Mouse (Mus musculus) ES-Bruce4 (cell line): Measurements from ENCODE around the gene Npas4. TPM values are rescaled to one million over a fixed set of nuclear protein-coding genes. Genes with fewer than 3 reads are reported as not detected.
A peak's percentile ranks its signal among the peaks of the same experiment; 100 is the strongest.
"Not testable (repeated sequence)": the region's sequence is repeated elsewhere in the genome, so short reads cannot be mapped to it uniquely, and the experiment has no call there.

Source experiments
- H3K27ac ChIP-seq: 2 replicates; pipeline ENCODE4 v1.5.1; 2012; ENCODE audit warnings: low read length, inconsistent platforms; ENCODE audit not compliant: insufficient read depth
- H3K27me3 ChIP-seq: 2 replicates; pipeline ENCODE4 v1.6.1; 2012; ENCODE audit warnings: mild to moderate bottlenecking, low read length, inconsistent platforms; ENCODE audit not compliant: control insufficient read depth, poor library complexity, insufficient read depth, severe bottlenecking
- H3K36me3 ChIP-seq: 2 replicates; pipeline ENCODE4 v1.6.1; 2012; ENCODE audit warnings: inconsistent platforms, mild to moderate bottlenecking, low read length, moderate library complexity; ENCODE audit not compliant: control insufficient read depth, poor library complexity, insufficient read depth, severe bottlenecking
- H3K4me1 ChIP-seq: one replicate; pipeline ENCODE4 v1.8.1; 2011; ENCODE audit warnings: low read length; ENCODE audit not compliant: control insufficient read depth, insufficient read depth
- H3K4me3 ChIP-seq: 2 replicates; pipeline ENCODE4 v1.5.1; 2011; ENCODE audit warnings: low read depth, mild to moderate bottlenecking, low read length
- H3K9ac ChIP-seq: 2 replicates; pipeline ENCODE4 v1.6.1; 2012; ENCODE audit warnings: low read depth, mild to moderate bottlenecking, inconsistent platforms; ENCODE audit not compliant: poor library complexity, severe bottlenecking
- H3K9me3 ChIP-seq: replicated peaks from 2 replicates; pipeline ENCODE4 v1.6.1; 2012; ENCODE audit warnings: mild to moderate bottlenecking, low read length, inconsistent platforms; ENCODE audit not compliant: control insufficient read depth, poor library complexity, insufficient read depth, severe bottlenecking
- CTCF ChIP-seq: IDR thresholded peaks from one replicate; pipeline ENCODE4 v1.8.1; 2011; ENCODE audit warnings: low read depth, low read length
- EP300 ChIP-seq: IDR thresholded peaks from 2 replicates; pipeline ENCODE4 v1.6.1; 2011; ENCODE audit warnings: low read depth, low read length; ENCODE audit not compliant: insufficient read depth
- POLR2A ChIP-seq: IDR thresholded peaks from one replicate; pipeline ENCODE4 v1.8.1; 2011; ENCODE audit warnings: low read length; ENCODE audit not compliant: insufficient read depth
- polyA plus RNA-seq: library from polyadenylated mRNA; stranded (reverse); fragments of >200 nt; gene quantifications from 2 replicates; pipeline ENCODE4 v1.2.4, GENCODE M21; 2011; ENCODE audit warnings: low read depth; ENCODE audit not compliant: missing spikeins, insufficient read depth, insufficient read length

Gene Npas4
- polyA plus RNA-seq, 1 experiment = 0.24 TPM

DNA sequence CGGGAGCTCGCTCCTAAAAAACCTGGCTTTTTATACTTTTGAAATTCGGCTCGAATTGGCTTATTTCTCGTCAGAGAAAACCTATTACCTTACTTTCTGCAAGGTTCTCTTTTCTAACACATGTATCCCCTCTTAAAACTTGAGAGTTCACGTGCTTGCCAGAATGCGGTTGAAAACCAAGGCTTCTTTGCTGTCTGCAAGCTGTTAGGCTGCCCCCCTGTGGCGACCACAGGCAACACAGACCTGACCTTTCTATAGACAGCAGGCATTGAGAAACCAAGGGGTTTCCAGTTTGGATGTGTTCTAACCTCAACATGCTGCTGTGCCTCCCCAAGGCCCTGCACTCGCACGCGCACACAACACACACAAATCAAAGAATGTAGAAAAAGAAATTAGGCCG is 26.7 kb upstream of the Npas4 start:
- H3K9me3 ChIP-seq = no peaks in the 10 kb centered on the region
- H3K9ac ChIP-seq = 0 out of 2 replicates have a peak overlapping the region, but pooled peaks have one; percentile 9
- no peaks in the 10 kb centered on the region for H3K27me3 ChIP-seq
- peak overlapping the region; percentile 62 for H3K27ac ChIP-seq
- peaks cover 1% of the 10 kb centered on the region for H3K4me1 ChIP-seq
- TF ChIP-seq POLR2A (no peak), CTCF (peak; percentile 92), EP300 (no peak)
- H3K4me3 ChIP-seq = no peak overlapping the region
- no peaks in the 10 kb centered on the region for H3K36me3 ChIP-seq

DNA sequence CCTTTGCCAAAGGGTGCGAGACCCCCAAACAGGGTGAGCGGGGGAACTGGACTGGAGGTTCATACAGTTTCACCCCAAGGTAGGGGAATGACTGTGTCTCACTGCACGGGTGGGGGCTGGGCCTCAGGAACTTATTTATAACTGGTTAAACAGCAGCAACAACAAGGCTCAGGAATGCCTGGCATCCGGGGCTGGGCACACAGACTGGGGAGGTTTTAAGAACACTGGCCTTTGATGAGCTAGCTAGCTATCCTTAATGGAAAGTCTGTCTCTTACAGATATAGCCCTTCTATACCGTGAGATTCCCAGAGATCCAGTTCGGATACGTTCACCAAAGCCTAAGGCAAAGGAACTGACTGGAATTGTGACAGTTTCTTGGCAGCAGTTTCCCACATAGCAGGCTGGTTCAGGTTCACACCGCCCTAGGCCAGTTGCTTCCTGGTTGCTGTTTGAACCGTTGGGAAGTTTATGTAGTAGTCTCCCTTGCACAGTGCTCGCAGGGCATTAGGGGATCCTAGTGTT is 26.2 kb upstream of the Npas4 start:
- Histone ChIP-seq H3K4me3 (no peak overlapping the region), H3K9ac (peak overlapping the region; percentile 9; the same call in 1 of the 2 replicates), H3K27me3 (no peaks in the 10 kb centered on the region), H3K9me3 (no peaks in the 10 kb centered on the region), H3K4me1 (peaks cover 1% of the 10 kb centered on the region), H3K36me3 (no peaks in the 10 kb centered on the region), H3K27ac (peak overlapping the region; percentile 62)
- no peak for TF ChIP-seq CTCF
- 0 out of 2 replicates have a peak, but pooled peaks have one; percentile 13 for TF ChIP-seq EP300

DNA sequence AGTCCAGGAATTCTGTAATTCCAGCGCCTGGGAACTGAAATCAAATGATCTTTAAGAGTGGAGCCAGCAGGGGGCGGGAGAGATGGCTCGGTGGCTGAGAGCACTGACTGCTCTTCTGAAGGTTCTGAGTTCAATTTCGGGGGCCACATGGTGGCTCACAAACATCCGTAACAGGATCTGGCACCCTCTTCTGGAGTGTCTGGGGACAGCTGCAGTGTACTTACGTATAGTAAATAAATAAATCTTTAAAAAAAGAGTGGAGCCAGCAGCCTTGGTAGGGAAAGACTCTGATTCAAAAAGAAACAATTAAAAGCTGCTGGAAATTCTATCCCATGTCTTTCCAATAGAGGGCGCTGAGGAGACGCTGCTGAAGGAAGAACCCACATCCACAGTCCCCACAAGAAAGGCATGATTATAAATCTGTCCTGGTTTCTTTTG is 24.9 kb upstream of the Npas4 start:
- Histone ChIP-seq H3K9me3 (no peaks in the 10 kb centered on the region), H3K4me3 (no peak overlapping the region), H3K36me3 (no peaks in the 10 kb centered on the region), H3K27me3 (no peaks in the 10 kb centered on the region), H3K9ac (no peak overlapping the region), H3K4me1 (peaks cover 1% of the 10 kb centered on the region), H3K27ac (peak overlapping the region; percentile 44; the same call in 1 of the 2 replicates)
- no peak for TF ChIP-seq POLR2A
- TF ChIP-seq CTCF = peak; percentile 58
- TF ChIP-seq EP300 = no peak

DNA sequence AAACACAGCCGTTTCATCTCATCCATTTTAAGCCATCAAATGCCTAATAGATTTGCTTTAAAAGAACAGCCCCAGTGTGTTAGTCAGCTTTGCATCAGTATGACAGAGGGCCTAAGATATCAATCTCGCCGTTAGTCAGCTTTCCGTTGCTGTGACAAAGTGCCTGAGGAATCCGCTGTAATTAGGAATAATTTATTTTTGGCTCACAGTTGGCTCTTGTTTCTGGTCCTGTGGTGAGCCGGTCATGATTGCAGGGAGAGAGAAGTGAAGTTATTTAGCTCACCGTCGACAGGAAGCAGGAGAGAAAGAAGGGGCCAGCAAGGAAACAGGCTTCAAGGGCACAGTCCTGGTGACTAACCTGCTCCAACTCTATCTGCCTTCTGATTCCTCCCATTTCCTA is 23.0 kb upstream of the Npas4 start:
- Histone ChIP-seq H3K27me3 (no peaks in the 10 kb centered on the region), H3K9ac (no peak overlapping the region), H3K9me3 (no peaks in the 10 kb centered on the region), H3K4me1 (peaks cover 1% of the 10 kb centered on the region), H3K27ac (peak overlapping the region; percentile 20; the same call in 1 of the 2 replicates), H3K36me3 (no peaks in the 10 kb centered on the region), H3K4me3 (no peak overlapping the region)
- TF ChIP-seq POLR2A (no peak), CTCF (no peak), EP300 (no peak)

DNA sequence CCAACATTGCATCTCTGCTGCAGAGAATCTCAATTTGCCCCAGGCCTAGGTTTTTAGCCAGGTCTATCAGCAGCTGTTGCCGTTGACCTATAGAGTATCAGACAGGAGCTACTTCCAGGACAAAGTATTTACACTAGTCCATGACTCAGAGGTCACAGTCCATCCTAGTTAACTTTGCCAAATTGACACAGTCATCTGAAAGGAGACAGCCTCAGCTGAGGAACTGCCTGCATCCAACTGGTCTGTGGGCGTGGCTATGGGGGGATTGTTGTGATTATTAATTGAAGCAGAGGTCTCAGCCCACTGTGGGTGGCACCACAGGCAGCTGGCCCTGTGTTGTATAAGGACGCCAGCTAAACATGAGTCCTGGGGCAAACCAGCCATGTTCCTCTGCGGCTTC is 14.8 kb upstream of the Npas4 start:
- Histone ChIP-seq H3K9ac (no peak overlapping the region), H3K27me3 (no peaks in the 10 kb centered on the region), H3K4me3 (no peak overlapping the region), H3K27ac (no peak overlapping the region), H3K4me1 (no peaks in the 10 kb centered on the region), H3K36me3 (no peaks in the 10 kb centered on the region), H3K9me3 (no peaks in the 10 kb centered on the region)
- TF ChIP-seq EP300 (no peak), CTCF (no peak), POLR2A (no peak)

DNA sequence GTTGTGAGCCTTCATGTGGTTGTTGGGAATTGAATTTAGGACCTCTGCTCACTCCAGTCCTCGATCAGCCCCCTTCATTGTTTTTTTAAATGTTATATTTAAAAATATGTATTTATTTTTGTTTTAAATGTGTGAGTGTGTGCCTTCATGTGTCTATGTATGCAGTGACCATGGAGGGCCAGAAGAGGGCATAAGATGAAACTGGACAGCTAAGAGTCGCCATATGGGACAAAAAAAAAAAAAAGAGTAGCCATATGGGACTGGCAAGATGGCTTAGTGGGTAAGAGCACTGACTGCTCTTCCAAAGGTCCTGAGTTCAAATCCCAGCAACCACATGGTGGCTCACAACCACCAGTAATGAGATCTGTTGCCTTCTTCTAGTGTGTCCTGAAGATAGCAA is 13.5 kb upstream of the Npas4 start:
- not testable (repeated sequence) for H3K4me1 ChIP-seq, H3K4me3 ChIP-seq, H3K27me3 ChIP-seq, H3K9me3 ChIP-seq, H3K27ac ChIP-seq, H3K36me3 ChIP-seq, H3K9ac ChIP-seq
